Mouse (Mus musculus): Measurements from ENCODE around the gene Mlc1.

DNA sequence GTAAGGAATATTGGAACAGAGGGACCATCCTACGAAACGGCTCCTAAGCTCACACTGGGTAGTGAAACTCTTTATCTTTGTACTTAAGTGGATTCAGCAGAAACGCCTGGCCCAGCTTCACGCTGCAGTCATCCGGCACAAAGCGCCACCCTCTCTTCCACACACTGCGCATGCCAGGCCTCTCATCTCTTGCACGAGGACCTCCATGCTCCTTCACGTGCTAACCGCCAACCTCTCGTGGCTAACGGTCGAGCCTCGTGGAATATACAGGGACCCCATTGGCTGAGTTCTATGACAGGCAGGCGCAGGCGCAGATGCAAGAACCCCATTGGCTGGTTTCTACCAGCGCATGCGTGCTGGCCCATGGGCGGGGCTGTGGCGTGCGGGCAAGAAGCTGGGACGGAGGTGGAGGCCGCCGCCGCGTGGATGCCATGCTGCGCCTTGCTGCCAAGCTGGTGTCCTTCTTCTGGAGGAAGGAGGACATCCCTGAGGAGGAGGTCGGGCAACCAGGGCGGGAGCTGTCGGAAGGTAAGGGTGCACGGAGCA lies 3.8 kb upstream of the Mlc1 start, which contains the start of gene Mov10l1:
- TF ChIP-seq CTCF (IDR thresholded peaks at IDR 0.05; ENCODE audit: low read depth) (no peak), EP300 (IDR thresholded peaks at IDR 0.05; ENCODE audit: low read depth) (no peak)

Data from heart, postnatal 0 days (tissue).